Mouse (Mus musculus): ENCODE results near the gene Pipox.

The Pipox gene

DNA sequence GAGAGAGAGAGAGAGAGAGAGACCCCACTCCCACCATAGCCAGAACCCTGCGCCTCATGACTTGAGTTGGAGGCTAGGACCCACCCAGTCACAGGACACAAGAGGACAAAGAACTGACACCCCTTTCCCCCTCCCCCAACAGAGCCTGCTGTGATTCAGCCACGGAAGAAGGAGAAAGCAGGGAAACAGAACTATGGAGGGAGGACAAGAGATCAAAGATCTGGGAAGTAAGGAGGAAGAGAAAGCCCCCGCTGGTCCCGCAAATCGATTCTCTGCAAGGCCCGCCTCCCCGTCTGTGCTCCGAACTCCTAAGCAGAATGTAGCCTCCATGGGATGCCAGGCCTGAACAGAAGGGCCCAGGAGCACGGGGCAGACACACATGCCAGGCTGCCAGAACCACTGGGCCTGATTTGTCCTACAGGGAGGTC is 12.9 kb upstream of the Pipox start:
- no peak for DNase-seq

DNA sequence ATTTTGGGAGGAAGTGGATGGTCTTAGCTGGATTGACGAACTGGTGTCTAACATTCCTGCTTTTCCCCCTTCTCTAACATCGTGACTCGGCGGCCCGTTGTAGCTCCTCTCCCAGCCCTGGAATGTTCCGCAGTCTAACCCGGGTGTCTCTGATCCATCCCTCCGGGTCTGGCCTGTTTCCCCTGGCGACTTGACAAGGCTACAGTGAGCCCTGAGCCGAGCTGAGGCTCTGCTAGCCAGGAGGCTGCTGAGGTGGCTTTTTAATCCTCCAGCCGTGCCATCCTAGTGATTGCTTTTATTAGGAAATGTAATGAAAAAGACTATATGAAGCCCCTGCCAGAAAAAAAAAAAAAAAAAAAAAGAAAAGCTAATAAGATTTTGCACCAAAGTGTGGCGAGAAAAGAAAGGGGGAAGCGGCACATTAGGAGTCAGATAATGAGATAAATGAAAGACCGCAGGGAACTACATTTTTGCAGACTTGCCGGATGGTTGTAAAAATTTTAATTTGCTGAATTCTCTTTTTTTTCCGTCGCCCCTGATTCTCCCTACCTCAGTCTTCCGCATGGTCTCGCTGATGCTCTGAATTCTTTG is 12.3 kb upstream of the Pipox start:
- peak; percentile 47 for DNase-seq

DNA sequence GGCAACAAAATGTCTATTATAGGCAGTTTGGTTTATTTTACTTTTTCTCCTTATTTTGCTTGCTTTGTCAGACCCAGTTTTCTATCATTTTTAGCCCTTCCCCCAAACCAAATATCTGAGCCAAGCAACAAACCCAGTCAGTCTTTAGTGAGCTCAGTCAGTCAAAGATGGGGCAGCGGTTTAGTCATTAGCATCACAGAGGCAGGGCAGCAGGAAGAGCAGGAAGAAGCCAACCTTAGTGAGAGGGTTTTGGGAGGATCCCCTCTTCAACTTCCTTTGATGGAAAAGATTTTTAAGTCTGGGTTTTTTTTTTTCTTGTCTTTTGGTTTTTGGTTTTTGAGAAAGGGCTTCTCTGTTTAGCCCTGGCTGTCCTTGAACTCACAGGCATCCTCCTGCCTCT is 10.8 kb upstream of the Pipox start:
- no peak for DNase-seq

DNA sequence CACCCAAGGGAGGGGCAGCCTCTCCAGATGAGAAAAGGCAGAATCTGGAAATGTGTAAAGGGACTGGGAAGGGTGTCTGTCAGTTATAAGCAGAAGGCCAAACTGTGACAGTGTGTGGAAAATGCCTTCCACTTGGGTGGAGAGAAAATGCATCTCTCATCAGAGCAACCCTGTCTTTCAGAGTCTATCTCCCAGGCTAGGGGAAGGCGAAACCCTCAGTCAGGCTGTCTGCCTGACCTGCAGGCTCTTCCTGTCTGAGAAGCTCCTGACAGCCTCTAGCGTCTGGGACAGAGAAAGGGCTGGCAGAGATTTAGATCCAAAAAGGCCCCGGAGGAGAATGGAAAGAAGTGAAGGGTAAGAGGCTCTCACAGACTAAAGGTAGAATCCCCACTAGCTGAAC is 9.9 kb upstream of the Pipox start:
- no peak for DNase-seq

DNA sequence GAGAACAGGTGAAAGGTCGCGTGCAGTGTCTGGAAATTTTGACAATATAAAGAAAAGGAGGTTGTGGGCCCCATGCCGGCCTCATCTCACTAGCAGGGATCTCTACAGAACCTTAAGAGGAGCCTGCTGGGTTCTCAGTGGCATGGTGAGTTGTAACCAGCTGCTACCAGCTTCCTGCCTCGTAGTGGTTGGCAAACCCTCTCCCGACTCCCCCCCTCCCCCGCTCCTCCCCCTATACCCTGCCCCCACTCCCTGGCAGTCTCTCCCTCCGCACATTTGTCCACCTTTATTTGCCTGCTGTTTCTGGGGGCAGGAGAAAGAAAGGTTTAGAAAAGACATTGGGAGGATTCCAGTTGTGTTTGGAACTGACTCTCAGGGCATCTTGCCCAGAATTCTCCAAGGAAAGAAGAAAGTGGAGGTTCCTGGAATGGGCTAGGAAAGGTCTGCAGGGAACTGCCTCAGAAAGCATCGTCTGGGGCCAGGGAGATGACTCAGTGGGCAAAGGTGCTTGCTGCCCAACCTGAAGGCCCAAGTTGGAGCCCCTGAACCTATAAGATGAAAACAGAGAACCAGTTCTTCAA is 8.0 kb upstream of the Pipox start:
- DNase-seq: peak; percentile 16

DNA sequence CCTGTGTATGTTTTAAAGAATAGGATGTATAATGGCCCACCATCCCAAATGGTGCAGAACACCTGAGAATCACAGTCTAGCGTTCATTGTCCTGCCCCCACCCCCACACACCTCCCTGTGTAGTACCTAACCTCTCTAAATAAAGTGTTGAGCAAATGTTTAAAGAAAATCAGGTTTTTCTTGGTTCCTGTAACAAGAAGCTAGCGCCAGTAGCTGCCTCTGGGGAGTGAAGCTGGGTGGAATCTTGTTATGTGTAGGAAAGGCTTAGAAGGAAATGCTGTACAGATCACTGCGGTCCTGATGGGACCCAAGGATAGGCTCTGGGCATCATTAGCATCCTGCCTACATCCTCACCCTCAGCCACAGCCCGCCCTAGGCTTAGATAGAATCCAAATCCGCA is 7.5 kb upstream of the Pipox start:
- DNase-seq: peak; percentile 68

DNA sequence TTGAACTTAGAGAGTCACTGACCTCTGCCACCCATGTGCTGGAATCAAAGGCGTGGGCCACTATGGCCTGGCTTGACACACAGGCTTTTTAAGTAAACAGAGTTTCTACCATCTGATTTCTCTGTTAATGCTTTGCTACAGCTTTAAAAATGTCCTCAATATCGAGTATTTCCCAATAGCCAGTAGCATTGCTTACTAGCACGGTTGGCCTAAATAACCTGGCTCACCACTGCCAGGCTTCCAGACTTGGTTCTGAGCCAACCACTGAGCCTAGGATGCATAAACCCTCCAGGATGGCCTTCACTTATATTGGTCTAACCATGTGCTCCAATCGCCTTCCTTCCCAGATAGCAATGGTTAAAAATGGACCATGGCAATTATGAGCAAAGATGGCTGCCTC is 6.8 kb upstream of the Pipox start:
- DNase-seq: peak; percentile 31

DNA sequence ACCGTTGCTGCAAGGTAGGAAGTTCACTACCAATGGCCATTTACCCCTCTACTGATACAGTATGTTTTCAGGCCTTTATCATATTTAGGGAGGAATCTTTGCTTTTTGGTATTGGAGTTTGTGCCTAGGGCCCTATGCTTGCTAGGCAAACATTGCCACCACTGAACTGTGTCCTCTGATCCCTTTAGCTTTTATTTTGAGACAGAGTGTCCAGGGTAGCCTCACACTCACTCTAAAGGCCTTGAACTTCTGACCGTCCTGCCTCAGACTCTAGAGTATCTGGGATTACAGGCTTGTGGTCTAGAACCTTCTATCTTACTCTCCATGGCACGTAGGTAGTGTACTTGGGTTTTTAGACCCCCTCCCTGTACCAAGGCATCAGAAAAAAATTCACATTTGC is 6.3 kb upstream of the Pipox start:
- no peak for DNase-seq

DNA sequence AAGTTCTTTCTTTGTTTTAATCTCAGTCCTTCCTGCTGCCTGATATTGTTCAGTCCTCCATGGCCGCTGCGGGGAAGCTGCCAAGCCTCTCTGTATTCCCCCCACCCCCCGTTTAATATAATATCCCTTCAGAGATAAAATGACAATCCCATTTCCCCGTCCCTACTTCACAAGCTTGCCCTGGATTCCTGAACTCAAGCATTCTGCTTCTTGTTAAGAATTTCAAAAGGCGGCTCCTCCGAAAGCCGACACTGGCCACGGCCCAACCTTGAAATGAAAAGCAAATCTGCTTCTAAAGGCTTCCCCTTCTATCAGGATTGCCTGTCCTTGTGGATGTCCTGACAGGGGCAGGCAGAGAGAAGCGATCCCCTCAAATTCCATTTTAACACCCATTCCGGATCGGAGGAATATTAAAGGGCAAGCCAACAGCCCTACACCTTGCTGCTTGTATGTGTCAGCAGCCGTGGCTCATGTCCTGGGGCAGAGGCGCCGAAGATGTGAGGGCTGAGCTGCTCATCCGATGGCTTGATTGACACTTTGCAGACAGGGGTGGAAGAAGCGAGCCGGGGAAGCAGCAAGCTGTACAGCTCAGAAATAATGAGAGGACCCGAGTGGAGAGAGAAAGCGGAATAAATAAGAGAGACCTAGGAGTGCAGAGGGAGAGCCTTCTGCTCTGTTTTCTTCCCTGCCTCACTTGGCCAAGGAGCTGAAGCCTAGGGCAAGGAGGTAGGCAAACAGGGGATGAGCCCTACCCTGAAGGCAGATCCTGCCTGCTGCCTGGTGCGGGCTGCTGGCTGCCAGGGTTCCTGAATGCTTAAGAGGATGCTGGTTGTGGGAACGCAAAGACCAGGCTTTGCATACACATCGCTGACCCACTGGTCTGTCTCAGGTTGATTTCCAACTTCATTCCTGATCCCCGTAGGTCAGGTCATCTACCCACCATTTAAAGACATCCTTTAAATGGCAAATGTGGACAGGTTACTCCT is 3.2 kb upstream of the Pipox start:
- DNase-seq: no peak

DNA sequence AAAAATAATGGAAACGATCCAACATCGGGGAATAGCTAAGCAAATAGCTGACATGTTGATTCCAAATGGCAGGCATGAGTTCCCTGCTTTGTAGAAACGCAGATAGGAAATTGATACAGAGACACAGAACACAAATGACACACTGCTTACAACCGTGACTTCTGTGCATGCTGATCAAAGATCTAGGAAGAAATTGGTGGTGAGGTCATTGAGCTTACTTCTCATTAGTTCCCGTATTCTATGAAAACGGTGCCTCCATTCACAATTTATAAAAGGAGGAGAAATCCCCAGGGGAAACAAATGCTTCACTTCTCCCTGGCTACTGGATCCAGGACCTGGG is 2.6 kb upstream of the Pipox start:
- no peak for DNase-seq

DNA sequence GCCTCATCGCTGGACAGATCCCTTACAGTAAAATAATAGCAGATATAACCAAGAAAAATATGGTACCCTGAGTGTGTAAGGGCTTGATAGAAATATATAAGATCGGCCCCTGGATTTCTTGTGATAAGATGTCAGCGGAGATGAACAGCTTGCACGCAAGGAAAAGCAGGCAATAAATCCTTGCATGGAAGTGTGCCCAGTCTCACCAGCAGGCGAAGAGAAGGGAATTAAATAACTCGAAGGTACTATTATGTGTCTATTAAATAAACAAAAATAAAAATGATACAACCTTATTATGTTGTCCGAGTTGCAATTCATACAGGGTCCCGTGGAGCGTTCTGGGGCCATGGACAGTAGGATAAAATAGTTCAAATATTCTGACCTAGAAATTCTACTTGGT is 2.1 kb upstream of the Pipox start:
- DNase-seq: no peak

DNA sequence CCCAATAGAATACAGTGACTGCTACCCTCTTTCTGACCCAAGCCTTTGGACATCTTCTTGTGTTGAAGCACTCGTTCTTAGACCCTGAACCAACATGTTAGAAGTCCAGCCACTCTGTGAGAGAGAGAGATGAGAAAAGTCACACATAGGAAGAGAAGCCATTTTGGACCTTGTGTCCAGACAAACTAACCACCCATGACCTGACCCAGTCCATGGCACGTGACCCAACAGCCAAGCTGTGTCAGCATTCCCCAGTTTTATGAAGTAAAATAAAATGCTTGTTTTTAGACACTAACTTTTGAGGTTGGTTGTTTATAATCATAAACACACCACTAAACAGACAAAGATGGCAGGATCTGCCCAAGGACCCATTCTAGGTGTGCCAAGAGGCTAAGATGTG is 1.1 kb upstream of the Pipox start:
- DNase-seq: no peak

DNA sequence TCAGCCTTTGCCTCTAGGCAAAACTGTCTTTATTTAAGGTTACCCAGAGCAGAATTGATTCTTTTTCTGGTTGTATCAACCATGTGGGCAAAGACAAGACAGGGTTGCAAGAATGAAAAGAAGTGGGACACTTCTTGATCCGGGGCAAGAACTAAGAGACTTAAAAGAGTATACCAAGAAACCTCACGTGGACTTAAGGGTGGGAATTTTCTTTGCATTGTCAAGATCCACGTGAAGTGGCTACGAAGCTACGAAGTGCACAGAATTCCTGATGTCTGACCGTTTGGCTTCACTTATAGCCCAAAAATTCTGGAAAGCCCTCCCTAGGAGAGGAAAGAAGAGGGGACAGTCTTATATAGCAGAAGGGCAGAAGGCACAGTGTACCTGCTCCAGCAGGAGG is 613 bp downstream of the Pipox start:
- DNase-seq: no peak

DNA sequence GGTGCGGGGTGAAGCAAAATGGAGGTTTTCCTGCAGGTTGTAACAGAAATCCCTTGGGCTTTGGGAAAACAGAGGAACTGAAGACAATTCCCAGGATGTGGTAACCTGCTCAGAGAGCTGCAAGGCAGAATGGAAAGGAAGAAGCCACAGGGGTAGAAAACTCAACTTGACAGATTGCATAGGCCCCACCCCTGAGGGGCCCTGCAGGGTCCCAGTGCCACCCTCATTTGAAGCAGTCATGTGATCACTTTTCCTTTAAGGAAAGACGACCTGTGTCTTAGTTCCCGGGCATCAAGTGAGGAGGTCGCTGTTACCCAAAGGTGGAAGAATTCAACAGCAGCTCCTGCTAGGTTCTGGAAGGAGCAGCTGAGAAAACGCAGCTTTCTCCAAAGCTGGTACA is 1.0 kb downstream of the Pipox start:
- no peak for DNase-seq

DNA sequence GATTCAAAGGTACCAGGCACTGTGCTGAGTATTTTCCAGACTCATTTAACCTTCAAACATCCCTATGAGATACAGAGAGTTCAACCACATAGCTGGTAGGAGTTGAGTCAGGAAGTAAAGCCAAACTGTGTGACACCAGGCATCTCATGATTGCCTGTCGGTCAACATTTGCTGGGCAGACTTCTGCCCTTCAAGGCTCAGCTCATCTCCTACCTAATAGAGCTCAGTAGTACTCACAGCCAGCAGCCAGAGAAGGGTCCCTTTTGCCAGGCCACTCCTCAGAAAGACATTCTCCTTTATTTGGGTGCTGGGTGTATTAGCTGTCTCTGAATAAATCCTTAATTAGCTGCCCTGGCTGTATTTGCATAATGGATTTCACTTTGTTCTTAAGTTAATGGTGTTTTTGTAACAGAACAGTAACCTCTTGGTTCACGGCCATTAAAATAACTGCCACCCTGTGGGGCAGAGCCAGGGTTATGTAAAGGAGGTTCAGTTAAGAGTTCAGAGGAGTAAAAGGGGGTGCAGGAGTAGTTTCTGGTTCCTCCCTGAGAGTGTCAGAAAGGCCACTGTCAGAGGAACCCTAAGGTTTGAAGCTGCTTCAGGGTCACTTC is 3.1 kb downstream of the Pipox start:
- DNase-seq: no peak

DNA sequence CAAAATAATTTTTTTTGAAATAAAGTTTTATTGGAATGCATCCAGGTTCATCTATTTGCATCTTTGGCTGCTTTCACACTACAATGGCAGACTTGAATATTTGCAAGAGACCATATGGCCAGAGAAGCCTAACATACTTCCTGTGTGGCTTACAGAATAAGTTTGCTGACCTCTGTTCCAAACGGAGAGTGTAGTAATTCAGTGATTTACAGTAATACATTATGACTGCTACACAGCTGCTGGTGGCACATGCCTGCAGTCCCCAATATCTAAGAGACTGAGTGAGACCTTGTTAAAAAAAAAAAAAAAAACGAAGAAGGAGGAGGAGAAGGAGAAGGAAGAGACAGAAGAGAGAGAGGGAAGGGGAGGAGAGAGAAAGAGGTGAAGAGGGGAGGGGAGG is 4.4 kb downstream of the Pipox start:
- DNase-seq: no peak

DNA sequence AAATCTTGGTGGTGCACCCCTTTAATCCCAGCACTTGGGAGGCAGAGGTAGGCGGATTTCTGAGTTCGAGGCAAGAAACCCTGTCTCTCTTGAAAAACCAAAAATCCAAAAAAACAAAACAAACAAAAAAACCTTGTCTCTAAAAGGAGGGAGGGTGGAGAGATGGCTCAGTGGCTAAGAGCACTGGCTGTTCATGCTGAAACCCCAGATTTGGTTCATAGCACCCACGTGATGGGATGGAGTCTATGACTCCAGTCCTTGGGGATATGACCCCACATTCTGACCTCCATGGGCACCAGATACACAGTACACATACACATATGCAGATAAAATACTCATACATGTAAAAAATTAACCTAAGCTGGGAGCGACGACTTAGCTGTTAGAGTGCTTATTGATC is 5.0 kb downstream of the Pipox start:
- no peak for DNase-seq

DNA sequence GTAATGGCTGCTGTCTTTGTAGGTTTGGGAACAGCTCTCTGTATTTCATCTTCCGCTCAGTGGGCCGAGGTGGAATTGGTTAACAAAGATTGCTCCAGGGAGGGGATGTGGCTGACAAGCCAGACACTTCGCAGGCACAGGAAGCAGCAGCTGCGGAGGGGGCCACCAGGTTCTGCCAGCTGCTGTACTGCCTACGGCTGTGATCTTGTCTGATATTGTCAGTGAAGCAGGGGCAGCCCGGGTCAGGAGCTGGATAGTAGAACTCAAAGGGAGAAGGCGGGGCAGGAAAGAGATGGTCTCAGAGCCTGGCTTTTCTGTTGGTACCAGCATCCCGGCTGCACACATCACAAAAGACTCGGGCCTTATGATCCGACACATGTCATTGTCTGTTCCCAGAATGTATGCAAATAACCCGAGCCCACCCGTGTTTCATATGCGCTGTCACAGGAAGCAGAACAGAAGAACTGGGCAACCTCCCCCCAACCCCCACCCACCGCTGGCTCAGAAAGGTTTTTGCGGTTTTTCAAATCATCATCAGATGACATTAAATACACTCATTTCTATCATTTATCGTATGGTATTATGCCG is 6.4 kb downstream of the Pipox start:
- peak; percentile 17 for DNase-seq

DNA sequence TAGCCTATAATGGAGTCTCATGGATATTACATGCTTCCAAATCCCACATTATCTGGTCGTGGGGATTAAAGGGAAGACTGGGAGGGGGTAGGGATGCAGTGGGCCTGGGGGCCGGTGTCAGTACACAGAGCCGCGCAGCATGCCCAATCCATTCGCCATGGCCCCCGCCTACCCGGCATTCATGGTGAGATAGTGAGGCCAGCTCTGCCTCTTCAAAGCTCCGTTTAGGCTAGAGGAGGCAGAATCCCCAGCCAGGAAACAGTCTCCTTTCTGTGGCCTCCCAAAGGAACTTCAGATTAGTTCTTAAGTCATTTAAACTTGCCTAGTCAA is 8.7 kb downstream of the Pipox start:
- no peak for DNase-seq

DNA sequence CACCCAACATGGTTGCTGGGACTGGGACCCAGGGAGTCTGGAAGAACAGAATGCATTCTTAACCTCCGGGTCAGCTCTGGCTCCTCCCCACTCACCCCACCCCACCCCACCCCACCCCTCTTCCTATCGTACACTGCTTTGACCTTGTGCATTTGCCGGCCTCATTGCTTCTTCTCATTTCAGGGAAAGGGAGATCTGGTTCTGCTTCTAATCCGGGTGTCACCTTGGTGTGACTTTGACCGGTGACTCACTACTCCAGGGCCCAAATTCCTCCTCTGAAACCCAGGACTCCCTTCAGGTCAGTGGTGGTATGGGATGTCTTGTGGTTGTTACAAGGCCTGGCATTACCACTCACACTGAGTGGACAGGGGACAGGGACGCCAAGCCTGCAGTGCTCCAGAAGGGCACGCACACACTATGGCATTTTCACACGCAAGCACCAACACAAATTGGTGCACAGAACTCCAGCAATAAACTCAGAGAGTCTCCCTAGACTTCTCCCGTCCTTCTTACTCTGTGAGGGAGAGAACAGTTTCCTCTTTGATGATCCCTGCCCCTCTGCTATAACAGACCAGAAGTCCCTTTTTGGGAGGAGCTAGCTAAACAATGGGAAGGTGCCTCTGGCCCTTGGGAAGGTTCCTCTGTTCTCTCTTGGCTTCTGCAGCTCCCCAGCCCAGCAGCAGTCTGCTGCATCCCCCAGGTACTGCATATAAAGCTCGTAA is 9.2 kb downstream of the Pipox start:
- no peak for DNase-seq

DNA sequence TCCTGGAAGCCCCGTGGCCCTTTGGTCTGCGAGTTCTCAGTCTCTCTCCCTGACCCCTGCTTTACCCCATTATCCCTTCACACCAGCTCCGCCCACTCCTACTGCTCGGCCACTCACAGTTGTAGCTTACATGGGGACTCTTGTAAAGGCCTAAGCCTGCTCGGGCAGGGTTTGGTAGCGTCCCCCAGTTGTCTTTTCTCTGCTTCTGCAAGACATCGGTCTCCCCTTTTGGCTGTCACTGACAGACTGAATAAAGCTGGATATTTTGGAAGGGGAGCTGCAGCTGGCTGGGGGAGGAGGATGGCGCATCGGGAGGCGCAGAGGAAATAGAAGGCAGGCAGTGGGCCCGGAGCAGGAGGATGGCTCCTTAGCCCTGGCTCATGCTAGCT is 17.1 kb downstream of the Pipox start:
- DNase-seq: no peak

DNA sequence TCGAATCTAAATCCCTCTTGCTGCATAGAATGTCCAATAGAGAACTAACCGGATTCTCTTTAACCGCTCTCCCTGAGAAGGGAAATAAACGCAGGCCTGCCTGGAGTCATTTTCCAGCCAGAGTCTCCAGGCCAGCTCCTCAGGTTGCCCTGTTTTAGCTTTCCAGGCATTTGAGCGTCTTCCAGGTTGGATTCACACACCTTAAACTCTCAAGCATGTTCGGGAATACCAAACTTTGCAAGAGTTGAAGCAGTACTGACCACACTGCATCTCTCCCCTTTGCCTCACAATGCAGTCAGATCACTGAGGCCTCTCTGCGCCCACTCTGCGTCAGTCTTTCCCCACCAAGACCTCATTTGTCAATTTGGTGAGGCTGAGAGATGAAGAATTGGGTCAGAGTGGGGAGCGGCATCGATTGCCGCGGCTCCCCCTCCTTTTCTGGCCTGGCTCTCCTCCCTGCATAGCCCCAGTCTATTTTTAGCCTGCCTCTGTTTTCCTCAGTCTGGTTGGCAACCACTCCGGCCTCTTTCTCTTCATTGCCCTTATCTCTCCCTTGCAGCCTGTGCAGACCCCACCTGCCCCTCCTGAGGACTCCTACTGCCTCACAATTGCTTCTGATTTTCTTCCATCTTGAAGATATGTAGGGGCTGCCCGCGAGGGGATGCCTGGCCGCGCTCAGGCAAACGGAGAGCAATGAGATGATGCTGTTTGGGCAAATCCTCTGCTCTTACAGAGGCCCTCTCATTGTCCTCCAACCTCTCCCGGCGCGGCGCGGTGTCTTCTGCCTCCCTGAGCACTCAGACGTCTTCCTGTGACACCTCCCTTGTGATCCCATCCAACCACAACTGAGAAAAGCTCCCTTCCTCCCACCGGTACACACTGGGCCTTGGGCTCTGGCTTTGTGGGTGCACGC is 17.8 kb downstream of the Pipox start:
- DNase-seq: no peak
